Mouse (Mus musculus) heart, postnatal 4 days (tissue): ENCODE data around the gene Mecom. TPM values are rescaled to one million over a fixed set of nuclear protein-coding genes. Genes with fewer than 3 reads are reported as not detected.
"Not testable (repeated sequence)": the region's sequence is repeated elsewhere in the genome, so short reads cannot be mapped to it uniquely, and the experiment has no call there.

Experiments
- DNase-seq: peaks from one replicate; pipeline ENCODE4 v3.0.0; 2021
- total RNA-seq, 2 experiments: library from RNA; stranded (reverse); gene quantifications; 2 replicates each; pipeline ENCODE4 v1.2.3; 2021

Mecom gene
- total RNA-seq, 2 experiments from 2014 or later, result 31.5 to 36.1 TPM

- DNase-seq, result no peak
Measured at GRCm38 (mm10) chr3:30445247-30445969, 102.4 kb downstream of the Mecom start.

DNA sequence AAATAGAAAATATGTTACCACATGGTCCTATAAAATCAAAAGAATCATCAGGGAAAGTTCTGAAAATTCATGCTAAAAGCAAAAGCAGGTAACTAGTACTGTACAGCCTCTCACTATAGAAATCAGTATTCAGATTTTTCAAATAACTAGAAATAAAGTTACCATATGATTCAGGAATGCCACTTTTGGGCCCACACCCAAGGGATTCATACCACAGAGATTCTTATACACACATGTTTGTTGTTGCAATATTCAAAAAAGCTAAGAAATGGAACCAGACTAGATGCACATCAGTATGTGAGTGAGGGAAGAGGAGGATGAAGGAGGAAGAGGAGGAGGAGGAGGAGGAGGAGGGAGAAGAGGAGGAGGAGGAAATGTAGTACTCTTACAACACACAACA, 106.2 kb downstream of the Mecom start:
- DNase-seq, result no peak

DNA sequence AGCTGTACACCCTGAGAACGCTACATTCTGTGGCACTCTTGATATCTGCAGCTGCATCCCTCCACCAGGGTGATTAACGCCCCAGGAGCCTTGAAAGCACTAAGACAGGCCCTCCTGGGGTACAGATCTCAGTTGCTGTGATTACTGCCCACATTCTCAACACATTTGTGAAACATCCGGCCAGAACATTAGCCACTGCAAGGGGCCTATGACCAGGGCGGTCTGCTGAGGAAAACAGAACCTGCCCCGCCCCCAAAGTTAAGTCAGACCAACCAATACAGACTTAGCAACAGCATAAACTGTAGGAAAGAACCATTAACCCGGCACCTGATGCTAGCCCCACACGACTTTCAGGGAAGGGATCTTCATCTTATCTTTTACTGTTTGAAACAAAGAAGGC, 109.8 kb downstream of the Mecom start:
- no peak for DNase-seq

DNA sequence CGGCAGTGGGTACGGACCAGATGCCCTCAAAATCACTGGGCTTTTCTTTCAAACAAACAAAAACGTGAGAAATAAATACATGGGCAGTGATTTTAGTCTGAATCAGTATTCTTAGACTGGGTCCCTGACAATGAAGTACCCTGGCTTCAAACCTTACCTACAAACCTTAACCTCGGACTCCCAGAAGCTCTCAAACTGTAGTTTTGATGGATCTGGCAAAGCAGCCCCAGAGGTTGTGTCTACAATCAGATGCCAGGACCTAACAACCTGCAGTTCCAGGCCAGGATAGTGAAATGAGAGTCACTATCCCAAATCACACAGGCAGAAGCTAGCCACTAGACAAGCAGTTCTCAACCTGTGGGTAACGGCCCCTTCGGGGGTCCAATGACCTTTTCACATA, 111.2 kb downstream of the Mecom start:
- no peak for DNase-seq

- no peak for DNase-seq
Measured at GRCm38 (mm10) chr3:30436131-30436530, 111.7 kb downstream of the Mecom start.

- no peak for DNase-seq
Measured at GRCm38 (mm10) chr3:30428877-30429276, 118.9 kb downstream of the Mecom start.

GRCm38 (mm10) chr3:30424036-30424435, 123.8 kb downstream of the Mecom start:
- no peak for DNase-seq

GRCm38 (mm10) chr3:30421948-30422347, 125.9 kb downstream of the Mecom start:
- not testable (repeated sequence) for DNase-seq

- no peak for DNase-seq
Measured at GRCm38 (mm10) chr3:30420899-30421298, 126.9 kb downstream of the Mecom start.

DNA sequence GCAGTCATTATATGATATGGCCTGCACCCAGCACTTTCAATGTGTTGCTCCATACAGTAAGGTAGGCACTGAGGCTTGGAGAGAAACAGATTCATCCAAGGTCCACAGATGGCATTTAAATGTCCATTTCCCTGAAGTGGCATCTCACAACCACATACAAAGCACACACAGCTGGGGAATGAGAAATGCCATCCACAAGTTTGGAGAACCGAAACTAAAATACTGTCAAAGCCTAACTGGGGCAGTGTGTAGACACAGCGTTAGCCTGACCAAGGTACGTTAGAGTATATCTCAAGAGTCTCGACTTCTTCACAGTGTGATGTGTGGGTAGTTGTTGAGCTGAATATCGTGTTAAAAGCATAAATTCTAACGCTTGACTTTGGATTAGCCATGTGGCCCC, 133.6 kb downstream of the Mecom start:
- DNase-seq, result no peak

- no peak for DNase-seq
Measured at GRCm38 (mm10) chr3:30410778-30411177, 137.0 kb downstream of the Mecom start.

GRCm38 (mm10) chr3:30404821-30405220, 143.0 kb downstream of the Mecom start:
- no peak for DNase-seq

- DNase-seq, result no peak
Measured at GRCm38 (mm10) chr3:30398911-30399310, 148.9 kb downstream of the Mecom start.

- no peak for DNase-seq
Measured at GRCm38 (mm10) chr3:30394911-30395310, 152.9 kb downstream of the Mecom start.

DNA sequence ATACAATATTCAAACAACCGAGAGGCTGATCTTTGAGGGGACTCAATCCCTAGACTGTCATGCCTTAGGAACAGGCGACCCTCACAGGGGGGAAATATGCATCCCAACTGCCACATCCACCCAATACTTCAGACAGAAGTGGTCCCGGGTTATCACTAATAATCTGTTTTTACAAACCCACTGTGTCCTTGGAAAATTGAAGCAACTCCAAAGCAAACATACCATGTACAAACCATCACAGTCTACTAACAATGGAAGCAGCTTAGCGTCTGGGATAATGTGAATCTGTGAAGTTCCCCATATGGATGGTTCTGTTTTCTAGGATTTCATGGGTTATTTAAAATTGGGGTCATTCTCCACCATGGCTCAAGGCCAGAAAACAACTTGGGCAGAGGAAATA, 155.1 kb downstream of the Mecom start:
- no peak for DNase-seq

DNA sequence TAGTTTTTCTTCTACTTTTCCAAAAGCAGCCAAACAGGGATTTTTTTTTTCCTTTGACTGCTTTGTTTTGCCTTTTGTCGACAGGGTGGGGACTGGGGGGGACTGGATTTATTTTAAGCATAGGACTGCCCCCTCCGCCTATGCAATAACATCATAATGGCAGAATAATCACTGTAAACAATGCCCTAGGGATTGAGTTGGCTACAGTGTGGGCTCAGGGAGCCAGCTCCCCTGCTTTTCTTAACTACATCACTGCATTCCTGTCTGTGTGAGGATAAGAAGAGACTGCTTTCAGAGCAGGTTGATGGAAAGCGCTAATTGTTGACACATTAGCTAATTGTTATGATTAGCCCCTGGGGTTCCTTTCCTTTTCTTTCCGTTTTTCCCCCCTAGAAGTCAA, 155.6 kb downstream of the Mecom start:
- peak; percentile 57 for DNase-seq

DNA sequence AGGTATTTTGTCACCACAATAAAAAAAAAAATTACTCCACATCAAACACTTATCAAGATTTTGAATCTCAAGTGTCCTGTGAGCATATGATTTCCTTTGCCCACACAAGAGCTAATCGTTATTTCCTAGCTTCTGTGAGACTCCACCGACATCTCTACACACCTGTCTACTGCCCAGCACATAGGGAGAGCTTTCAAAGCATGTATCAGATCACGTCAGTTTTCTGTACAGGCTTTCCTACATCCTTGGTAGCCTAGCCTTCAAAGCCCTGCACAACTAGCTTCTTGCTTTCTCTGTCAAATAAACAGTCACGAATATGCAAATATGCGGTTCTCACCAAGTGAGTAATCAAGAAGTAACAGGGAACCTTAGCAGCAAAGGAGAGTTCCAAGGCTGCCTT, 157.5 kb downstream of the Mecom start:
- no peak for DNase-seq

GRCm38 (mm10) chr3:30380273-30380672, 167.5 kb downstream of the Mecom start:
- no peak for DNase-seq

DNA sequence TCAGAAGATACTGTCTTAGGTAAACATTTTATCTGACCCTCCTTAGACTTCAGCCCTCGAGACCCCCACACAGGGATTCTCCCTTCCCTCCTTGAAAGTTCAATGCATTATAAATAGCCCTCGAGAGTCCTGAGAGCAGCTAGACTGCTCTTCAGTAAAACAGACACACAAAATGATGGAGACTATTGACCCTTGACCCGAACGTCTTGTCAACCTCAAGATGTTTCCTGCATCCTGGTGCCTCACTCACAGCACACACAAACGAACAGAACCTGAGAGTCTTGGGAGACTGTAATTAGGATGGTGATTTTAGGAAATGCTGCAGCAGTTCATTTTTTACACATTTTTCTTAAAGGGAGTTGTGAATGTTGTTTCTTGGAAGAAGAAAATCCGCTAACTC, 168.5 kb downstream of the Mecom start:
- DNase-seq, result no peak

- no peak for DNase-seq
Measured at GRCm38 (mm10) chr3:30371472-30371871, 176.3 kb downstream of the Mecom start.

DNA sequence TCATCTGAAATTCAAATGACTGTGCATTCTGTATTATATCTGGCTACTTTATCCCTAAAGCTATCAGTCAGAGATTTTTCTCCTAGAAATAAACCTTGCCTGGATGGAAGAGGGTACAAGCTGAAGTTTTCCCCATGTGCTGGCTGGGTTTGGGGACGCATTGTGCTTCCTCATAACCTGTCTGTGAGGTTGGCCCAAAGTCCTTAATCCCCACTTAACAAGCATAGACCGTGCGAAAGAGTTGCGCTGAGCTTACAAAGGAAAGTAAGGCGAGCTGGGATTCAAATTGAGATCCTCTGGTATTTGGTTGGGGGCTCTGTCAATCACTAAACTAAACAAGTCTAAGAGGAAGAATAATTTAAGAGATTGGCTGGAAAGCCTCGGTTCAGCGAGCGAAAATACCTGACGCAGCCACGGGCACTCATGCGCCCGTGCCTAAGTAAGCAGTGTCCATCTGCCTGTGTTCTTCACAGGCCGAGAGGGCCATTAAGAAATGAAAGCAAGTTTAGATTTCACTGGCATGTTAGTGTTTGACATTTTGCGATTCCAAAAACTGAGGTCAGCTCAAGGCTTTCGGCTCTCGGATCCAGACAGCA, 176.8 kb downstream of the Mecom start:
- no peak for DNase-seq

DNA sequence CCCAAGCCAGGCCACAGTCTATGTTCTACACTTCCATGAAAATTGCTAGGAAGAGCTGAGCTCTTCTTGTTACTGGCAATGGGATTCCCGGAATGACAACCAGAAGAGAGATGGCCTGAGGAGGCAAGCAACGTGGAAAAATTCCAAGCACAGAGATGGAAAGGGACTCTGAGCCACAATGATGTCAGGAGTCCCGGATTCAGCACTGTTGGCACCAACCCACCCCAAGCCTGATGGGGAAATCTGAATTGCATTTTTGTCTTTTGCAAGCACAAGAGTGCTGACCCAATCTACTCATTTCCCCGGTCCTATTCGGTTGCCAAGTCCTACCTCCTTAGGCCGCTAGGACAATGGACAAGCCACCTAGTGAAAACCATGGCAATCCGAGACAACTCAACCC, 181.2 kb downstream of the Mecom start:
- peak; percentile 16 for DNase-seq

GRCm38 (mm10) chr3:30361190-30361589, 186.6 kb downstream of the Mecom start:
- DNase-seq, result peak; percentile 30
